Mouse (Mus musculus): ENCODE data around the gene Calhm1. TPM values are rescaled to one million over a fixed set of nuclear protein-coding genes. Genes with fewer than 3 reads are reported as not detected.

Calhm1 gene
- not detected in 2 replicates for total RNA-seq (2017)

DNA sequence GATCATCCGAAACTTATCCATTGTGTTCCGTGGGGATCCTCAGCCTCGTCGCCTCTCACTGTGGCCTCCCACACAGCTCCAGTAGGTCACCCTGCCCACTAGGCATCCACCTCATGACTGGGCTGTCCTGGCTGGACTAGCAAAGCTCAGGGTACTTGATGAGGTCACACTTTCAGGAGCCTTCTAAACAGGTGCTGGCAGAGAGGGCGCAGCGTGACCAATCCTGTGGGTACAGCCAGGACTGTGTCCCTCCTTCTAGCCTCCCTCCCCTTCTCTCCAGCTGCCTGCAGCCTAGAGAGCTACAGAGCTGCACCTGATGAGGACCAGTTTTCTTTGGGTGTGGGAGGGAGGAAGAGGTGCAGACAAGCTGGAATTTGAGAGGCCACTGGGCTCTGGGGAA lies at the start of gene Calhm1:
Calhm1 (minus strand) TSS at position 101 of the 400 bp plus-strand sequence.
- no peak for ATAC-seq (replicated peaks; ENCODE audit: low read depth, poor library complexity, severe bottlenecking)

DNA sequence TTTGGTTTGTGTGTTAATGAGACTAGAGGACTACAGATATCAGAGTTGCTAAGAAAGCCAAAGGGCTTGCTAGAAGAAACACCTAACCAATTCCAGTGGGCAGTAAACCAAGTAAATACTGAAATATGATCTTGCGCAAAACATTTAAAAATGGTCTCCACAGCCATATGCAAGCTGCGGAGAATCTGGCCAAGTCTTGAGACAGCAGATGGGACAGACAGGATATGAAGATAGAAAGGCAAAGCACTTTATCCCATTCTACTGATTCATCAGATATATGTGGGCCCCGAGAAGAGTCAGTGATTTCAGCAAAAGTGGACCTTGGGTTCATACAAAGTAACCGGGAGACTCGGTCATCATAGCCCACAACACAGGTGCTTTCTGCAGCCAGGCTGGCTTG lies 48.1 kb upstream of the Calhm1 start:
- no peak for ATAC-seq (replicated peaks; ENCODE audit: low read depth, poor library complexity, severe bottlenecking)

DNA sequence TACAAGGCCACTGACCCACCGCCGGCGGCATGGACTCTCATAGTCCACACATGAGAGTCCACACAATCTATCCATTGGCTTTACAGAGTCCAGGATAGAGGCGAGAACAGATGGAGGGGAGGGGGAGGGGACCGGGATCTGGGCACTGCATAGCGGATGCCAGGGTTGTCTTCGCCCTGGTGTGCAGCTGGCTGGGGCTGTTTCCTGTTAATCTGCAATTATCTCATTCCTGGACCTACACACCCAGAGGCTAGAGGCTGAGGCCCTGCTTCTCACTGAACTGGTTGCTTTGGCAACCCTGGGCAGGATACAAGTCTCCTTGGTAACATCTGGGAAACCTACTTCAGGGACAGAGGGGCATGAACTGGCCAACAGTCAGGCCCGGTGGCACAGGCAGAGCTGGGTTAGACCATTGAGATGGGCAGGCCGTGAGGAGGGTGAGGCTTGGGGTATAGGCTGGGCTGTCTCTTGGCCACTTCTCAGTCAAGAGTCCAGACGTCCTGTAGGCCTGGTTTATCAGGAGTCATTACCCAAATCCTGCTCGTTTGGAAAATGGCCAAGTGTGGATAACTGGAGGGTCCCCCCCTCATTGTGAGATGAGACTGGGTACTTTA lies 44.6 kb upstream of the Calhm1 start:
- ATAC-seq (replicated peaks; ENCODE audit: low read depth, poor library complexity, severe bottlenecking) = 0 out of 2 replicates have a peak, but pooled peaks have one; percentile 10

DNA sequence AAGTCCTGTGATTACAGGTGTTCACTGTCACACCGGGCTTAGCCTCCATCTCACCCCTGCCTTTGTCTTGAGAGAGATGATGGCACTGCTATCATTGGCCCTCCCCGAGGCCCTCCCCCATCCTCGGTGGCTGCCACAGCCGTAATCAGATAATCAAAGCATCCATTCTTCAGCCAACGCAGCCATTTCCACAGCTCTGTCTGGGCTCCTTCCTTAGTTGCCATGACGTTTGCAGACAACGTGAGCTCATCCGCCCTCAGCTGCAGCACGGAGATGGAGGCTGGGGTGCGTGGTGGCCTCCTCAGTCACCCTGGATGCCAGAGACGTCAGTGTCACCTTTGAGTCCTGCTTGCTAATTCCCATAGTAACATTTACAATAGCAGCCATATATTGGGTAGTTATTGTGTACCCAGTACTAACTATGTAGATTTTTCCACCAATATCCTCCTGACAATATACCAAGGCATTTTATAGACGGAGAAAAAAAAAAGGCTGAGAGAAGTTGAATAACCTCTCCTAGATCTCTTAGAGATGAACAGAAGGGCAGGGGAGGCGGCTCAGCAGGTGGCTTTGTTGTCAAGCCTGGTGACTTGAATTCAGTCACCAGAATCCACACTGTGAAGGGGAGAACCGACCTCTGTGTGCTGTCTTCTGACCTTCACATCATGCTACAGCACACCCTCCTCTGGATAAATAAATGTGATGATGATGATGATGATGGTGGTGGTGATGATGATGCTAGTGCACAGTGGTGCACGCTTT lies 42.6 kb upstream of the Calhm1 start:
- ATAC-seq (replicated peaks; ENCODE audit: low read depth, poor library complexity, severe bottlenecking) = no peak

DNA sequence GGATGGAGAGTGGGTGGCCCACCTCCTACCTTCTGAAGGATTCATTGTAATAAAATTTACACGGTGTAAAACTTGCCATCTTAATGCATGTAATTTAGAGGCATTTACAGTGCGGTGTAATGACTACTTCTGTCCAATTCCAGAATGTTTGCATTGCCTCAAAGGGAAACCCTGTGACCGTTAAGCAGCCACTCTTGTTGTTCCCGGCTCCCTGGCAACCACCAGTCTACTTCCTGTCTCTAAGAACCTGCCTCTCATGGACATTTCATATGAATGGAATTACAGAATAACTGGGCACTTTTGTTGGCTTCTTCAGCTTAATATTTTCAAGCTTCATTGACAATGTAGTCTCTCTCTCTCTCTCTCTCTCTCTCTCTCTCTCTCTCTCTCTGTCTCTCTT lies 40.7 kb upstream of the Calhm1 start:
- 0 out of 2 replicates have a peak, but pooled peaks have one; percentile 36 for ATAC-seq (replicated peaks; ENCODE audit: low read depth, poor library complexity, severe bottlenecking)

DNA sequence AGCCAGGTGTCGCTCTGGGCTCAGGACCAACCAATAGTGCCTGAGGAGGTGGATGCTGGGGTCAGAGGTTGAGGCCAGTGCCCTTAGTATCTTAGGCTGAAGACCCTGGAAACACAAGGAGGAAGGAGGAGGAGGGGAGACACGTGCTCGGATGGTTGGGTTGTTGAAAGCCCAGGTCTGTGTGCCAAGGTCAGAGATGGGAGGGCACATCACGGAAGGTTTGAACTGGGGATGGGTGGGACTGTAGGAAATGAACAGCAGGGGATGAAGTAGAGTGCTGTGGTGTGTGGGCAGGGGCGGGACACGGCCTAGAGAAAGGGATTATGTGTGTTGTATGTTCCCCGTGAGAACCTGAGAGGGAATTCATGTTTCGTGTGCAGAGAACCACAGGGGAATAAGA lies 40.2 kb upstream of the Calhm1 start:
- no peak for ATAC-seq (replicated peaks; ENCODE audit: low read depth, poor library complexity, severe bottlenecking)

DNA sequence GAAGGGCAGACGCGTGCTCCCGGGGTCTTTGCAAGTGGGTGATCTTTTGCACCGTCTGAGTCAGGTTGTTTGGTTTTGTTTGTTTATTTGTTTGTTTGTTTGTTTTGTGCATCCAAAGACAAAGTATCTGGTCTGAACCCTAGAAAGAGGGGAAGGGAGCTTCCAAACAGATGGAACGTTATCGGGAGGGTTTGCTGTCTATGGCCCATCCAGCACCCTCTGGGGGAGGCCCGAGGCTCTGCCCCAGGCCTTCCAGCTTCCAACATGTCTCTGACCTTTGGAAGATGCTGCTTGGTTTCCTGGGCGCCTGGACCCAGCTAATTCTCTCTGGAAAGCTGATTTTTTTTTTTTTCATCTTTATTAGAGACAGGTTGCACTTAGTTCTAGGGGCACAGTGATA lies 36.0 kb upstream of the Calhm1 start:
- ATAC-seq (replicated peaks; ENCODE audit: low read depth, poor library complexity, severe bottlenecking) = no peak

DNA sequence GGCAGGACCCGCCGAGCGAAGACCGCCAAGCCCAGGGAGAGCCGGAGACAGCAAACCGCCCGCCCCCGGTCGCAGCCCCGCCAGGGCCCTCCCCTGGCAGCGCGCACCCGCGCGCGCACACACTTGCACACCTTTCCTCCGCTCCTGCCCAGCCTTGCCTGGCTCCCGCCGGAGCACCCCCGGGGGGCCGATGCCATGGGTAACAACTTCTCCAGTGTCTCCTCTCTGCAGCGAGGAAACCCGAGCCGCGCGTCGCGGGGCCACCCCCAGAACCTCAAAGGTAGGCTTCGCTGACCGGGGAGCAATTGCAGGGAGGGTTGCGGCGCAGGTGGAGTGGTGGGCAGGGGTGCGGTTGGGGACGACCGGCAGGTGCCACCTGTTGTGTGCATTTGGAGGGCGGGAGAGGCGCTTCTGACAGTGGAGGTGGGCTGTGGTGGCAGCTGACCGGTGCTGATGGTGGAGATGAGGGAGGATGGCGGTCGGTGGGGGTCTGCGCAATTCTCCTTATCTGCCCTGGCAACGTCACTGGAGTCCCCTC lies 35.3 kb upstream of the Calhm1 start:
- ATAC-seq (replicated peaks; ENCODE audit: low read depth, poor library complexity, severe bottlenecking) = no peak

DNA sequence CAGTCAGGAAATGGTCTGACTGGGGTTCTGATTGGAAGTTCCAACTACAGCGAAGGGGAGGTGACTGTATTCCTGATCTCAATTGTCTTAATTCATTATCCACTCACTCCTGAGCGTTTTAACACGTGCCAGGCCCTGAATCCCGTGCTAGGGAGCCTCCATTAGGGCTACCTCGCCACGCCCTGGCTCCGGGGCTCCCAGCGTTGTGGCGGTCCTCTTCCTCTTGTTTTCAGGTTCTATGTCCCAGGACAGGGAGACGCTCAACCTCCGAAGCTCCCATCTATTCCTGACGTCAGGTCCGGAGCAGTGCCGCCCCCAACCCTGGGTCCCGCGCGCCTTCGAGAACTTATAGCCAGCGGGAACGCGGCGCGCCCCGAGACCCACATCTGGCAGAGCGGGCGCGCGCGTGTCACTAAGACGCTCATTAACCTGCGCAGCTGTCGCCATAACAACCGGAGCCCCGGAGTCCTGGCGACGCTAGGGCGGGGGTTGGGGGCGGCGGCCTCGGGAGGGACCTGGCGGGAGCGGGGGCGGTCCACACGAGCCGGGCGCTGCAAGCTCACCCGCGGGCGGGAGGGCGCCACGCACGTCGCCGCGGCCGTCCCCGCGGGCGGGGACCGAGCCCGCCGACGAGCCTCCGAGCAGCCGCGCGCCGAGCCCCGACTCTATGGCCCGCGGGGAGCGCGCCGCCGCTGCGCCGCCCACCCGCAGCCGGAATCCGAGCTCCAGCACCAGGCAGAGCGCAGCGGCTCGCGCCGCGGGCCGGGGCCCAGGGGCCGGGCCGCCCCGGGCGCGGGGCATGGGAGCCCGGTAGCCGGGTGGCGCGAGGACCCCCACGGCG lies 34.6 kb upstream of the Calhm1 start, which contains the start of gene Neurl1a:
Neurl1a (plus strand) TSS at position 390 of the 841 bp plus-strand sequence.
- peak; percentile 30; the same call in 1 of the 2 replicates for ATAC-seq (replicated peaks; ENCODE audit: low read depth, poor library complexity, severe bottlenecking)

DNA sequence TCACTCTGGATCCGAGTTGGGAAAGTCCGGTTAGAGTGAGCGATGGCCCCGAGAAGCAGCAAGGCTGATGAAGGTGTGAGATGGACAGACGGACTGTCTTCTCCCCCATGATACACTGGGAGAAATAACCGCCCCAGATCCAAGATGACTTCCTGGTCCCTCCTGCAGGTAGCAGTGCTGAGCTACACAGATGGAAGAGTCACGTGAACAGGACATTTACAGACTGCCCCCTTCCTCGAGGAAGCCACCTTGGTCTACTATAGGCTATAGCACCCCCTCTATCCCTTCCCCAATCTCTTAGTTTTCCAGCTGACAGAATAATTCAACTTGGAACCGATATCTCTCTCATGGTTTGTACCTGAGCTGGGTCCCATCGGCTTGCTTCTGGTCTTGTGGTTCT lies 33.9 kb upstream of the Calhm1 start:
- ATAC-seq (replicated peaks; ENCODE audit: low read depth, poor library complexity, severe bottlenecking) = peak; percentile 68

DNA sequence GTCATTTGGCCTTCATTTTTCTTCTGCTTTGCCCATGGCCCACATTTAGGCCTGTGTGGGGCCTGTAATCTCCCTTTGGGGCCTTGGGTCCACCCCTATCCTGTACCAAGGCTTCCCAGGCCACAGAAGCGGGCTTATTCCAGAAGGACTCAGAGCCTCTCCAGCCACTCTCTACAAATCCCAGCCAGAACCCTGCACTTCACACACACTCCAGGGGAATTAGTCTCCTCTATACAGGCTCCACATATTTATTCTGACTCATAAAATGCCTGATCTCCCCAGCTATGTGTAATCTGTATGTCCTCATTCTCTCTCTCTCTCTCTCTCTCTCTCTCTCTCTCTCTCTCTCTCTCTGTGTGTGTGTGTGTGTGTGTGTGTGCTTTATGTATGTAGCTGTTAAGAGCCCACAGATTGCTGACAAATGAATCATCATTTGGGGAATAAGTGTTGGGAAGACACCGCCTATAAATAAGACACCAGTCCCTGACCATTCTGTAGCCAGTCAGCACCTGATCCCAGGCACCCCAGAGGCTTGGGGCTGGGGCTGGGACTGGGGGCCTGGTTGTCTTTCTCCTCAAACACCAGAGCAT lies 33.0 kb upstream of the Calhm1 start:
- ATAC-seq (replicated peaks; ENCODE audit: low read depth, poor library complexity, severe bottlenecking) = no peak

DNA sequence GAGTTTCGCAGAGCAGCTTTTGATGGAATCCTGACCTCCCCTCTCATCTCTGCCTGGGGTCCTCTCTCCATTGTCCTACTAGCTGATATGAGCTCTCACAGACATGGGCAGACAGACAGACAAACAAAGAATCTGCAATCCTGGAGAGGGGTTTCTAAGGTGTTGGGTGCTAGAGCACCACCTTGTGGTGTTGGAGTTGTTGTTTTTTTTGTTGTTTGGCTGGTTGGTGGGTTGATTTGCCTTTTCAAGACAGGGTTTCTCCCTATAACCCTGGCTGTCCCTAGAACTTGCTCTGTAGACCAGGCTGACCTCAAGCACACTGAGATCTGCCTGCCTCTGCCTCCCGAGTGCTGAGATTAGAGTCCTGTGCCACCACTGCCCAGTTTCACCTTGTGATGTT lies 31.4 kb upstream of the Calhm1 start:
- no peak for ATAC-seq (replicated peaks; ENCODE audit: low read depth, poor library complexity, severe bottlenecking)

DNA sequence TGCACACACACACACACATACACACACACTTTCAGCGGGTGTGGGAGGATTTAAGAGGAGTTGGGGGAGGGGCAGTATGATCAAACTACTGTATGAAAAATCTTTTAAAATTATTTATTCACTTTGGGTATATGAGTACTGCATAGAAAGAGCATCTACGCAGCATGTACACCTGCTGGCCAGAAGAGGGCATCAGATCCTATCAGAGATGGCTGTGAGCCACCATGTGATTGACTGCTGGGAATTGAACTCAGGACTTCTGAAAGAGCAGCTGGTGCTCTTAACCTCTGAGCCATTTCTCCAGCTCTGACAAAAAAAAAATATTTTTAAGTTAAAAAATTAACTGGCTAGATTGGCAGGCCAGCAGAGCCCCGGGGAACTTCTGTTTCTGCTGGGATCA lies 30.5 kb upstream of the Calhm1 start:
- 0 out of 2 replicates have a peak, but pooled peaks have one; percentile 48 for ATAC-seq (replicated peaks; ENCODE audit: low read depth, poor library complexity, severe bottlenecking)

DNA sequence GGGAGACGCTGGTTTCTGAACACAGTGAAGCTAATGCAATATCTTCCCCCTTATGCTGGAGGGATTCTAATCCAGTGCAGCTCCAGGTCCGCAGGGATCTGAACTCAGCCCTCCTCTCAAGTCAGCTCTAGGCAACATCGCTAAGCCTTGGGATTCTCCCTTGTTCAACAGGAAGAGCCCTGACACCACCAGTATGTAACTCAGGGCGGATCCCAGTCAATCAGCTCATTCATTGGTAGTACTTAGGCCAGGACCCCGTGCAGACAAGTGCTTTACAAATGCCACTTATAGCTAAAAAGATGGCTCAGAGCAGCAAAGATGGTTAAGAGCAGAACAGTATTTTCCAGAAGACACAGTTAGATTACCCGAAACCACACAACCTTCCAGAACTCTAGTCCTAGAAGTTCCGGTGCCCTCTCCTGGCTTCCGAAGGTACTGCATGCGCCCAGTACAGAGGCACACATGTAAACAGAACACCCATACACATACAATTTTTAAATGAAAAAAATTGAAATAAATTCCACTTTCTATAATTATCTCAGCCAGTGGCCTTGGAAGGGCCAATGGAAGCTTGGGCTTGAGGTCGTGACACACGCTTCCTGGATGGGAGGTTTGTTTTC lies 24.8 kb upstream of the Calhm1 start:
- ATAC-seq (replicated peaks; ENCODE audit: low read depth, poor library complexity, severe bottlenecking) = peak; percentile 88

DNA sequence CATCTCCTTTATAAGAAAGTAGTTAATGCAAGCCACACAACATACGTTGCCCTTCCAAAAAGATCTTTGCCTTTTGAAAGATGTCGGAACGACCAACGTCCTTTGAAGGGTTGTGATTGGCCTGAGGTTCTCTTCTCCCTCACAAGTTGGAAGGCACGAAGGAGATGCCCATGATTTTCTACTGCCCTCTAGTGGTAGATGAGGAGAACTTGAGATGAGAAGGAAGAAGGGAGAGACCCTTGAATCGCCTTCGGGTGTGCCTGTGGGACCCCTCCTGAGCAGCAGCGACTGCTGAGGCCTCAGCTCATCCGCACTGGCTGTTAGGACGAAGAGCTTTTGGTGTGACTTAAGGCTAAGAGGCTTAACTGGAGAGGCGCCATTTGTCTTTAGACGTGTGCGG lies 24.2 kb upstream of the Calhm1 start:
- ATAC-seq (replicated peaks; ENCODE audit: low read depth, poor library complexity, severe bottlenecking) = peak; percentile 89

DNA sequence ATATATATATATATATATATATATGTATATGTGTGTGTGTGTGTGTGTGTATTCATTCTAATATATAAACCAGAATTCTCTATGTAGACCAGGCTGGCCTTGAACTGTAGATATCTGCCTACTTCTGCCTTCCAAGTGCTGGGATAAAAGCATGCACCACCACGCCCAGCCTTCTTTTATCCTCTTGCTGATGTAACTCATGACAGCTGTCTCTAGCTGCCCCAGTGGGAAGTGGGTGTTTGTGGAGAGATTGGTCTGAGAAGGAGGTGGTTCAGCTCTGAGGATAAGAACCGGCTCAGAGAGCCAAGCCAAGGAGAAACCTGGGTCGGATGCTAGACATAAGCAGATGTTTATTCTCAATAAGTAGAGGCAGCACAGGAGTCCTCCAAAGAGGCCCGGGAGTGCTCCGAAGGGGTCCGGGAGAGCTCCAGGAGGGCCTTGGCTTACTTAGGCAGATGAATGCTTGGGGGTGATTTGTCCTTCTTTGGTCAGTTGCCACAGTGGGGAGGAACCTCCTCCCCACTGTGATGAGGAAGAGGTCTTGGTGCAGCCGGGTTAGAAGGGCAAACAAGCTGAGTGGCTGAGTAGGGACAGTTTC lies 23.7 kb upstream of the Calhm1 start:
- ATAC-seq (replicated peaks; ENCODE audit: low read depth, poor library complexity, severe bottlenecking) = no peak

DNA sequence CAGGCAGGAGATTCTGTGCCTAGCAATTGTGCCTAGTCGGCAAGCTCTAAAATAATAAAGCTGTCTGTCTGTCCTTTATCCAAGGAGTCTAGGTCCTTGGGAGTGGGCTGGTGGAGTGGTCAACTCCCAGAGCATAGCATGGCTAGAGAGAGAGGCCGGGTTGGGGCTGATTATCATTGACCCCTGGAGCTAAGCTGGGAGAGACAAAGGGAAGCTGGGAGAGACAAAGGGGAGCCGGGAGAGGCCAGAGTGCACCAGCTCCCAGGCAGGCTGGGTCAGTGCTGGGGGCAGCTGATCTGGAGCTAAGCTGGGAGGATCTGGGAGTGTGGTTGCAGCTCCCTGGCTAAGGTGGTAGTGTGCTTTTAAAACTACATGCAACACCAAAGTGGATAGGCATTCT lies 22.7 kb upstream of the Calhm1 start:
- no peak for ATAC-seq (replicated peaks; ENCODE audit: low read depth, poor library complexity, severe bottlenecking)

DNA sequence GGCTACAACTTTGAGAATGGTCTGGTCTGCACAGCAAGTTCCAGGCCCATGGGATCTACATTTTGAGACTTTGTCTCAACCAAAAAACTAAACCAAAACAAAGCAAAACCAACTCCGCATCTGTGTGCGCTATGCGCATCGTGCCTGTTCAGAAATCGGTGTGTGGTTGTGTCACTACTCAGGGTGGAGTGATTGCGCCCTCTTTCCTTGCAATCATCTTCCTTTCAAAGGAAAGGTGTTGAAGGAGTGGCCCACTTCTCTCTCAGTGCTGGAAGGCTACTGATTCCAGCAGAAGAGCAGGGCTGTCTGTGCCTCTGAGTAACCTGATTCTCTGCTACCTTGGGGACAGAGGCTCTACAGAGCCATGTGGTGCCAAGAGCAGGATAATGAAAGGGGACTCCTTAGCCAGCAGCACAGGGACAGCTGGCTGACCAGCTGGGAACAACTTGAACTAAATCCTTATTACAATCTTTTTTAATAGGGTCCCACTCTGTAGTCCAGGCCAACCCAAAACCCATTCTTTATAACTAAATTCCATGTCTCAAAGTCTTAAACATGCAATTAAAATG lies 19.2 kb upstream of the Calhm1 start:
- ATAC-seq (replicated peaks; ENCODE audit: low read depth, poor library complexity, severe bottlenecking) = no peak

DNA sequence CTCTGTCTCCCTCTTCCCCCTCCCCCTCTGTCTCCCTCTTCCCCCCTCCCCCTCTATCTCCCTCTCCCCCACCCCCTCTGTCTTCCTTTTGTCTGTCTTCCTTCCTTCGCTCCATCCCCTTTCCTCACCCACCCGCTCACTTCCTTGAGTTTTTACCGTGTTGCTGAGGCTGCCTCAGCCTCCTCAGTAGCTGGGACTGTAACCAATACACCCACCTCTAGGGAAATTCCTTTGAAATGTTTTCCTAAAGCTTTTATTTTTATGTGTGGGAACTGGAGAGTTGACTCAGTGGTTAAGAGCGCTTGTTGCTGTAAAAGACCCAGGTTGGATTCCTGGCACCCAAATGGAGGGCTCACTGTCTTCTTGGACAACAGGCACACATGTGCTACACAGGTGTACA lies 17.6 kb upstream of the Calhm1 start:
- no peak for ATAC-seq (replicated peaks; ENCODE audit: low read depth, poor library complexity, severe bottlenecking)
